Mouse (Mus musculus) MEL (cell line): ENCODE measurements around the gene Slc25a21.

ENCODE experiments used
- CHD2 ChIP-seq: IDR thresholded peaks from 2 replicates; pipeline ENCODE4 v1.6.1; 2011; ENCODE audit warnings: low read length, improper control_type of control experiment
- CTCF ChIP-seq, 3 experiments: IDR thresholded peaks in 2 of 3; conservative IDR thresholded peaks in 1 of 3; 2 replicates each; pipeline ENCODE4 v1.5.1; 2011 to 2012; ENCODE audit warnings: low read length in 3 of 3, low read depth in 2 of 3, mild to moderate bottlenecking in 2 of 3, improper control_type of control experiment in 1 of 3, inconsistent platforms in 1 of 3, mixed read lengths in 1 of 3, moderate library complexity in 1 of 3; ENCODE audit not compliant: control insufficient read depth in 1 of 3, insufficient read depth in 1 of 3, poor library complexity in 1 of 3, severe bottlenecking in 1 of 3
- E2F4 ChIP-seq: IDR thresholded peaks from 2 replicates; pipeline ENCODE4 v1.6.1; 2011; ENCODE audit warnings: low read depth, low read length, improper control_type of control experiment, borderline replicate concordance
- EP300 ChIP-seq, 2 experiments: IDR thresholded peaks; 2 replicates each; pipeline ENCODE4 v1.6.1; 2011; ENCODE audit warnings: improper control_type of control experiment in 2 of 2, low read length in 2 of 2, low read depth in 1 of 2, mild to moderate bottlenecking in 1 of 2
- HCFC1 ChIP-seq: IDR thresholded peaks from 2 replicates; pipeline ENCODE4 v1.6.1; 2012; ENCODE audit warnings: low read depth, mild to moderate bottlenecking, inconsistent platforms, low read length, improper control_type of control experiment, moderate library complexity
- MYC ChIP-seq: IDR thresholded peaks from 2 replicates; pipeline ENCODE4 v1.6.1; 2011; ENCODE audit warnings: low read depth, mild to moderate bottlenecking, low read length, improper control_type of control experiment, moderate library complexity
- NELFE ChIP-seq: IDR thresholded peaks from 2 replicates; pipeline ENCODE4 v1.6.1; 2011; ENCODE audit warnings: low read depth, low read length, improper control_type of control experiment
- NRF1 ChIP-seq: IDR thresholded peaks from 2 replicates; pipeline ENCODE4 v1.6.1; 2014; ENCODE audit warnings: low read depth, mild to moderate bottlenecking, inconsistent platforms, low read length, improper control_type of control experiment, moderate library complexity; ENCODE audit not compliant: poor library complexity, insufficient read depth, severe bottlenecking
- POLR2A ChIP-seq, 2 experiments: IDR thresholded peaks; 2 replicates each; pipeline ENCODE4 v1.6.1; 2011 to 2012; ENCODE audit warnings: low read length in 2 of 2, mild to moderate bottlenecking in 2 of 2, control low read depth in 1 of 2, improper control_type of control experiment in 1 of 2, low read depth in 1 of 2, moderate library complexity in 1 of 2; ENCODE audit not compliant: control insufficient read depth in 1 of 2, insufficient read depth in 1 of 2, poor library complexity in 1 of 2
- POLR2AphosphoS2 ChIP-seq: IDR thresholded peaks from 2 replicates; pipeline ENCODE4 v1.6.1; 2011; ENCODE audit warnings: low read length, improper control_type of control experiment
- SIN3A ChIP-seq: IDR thresholded peaks from 2 replicates; pipeline ENCODE4 v1.6.1; 2012; ENCODE audit warnings: low read length, improper control_type of control experiment, inconsistent platforms
- TAL1 ChIP-seq: IDR thresholded peaks from 2 replicates; pipeline ENCODE4 v1.6.1; 2012; ENCODE audit warnings: mild to moderate bottlenecking, inconsistent platforms, low read length, moderate library complexity, mixed read lengths
- TBP ChIP-seq: IDR thresholded peaks from 2 replicates; pipeline ENCODE4 v1.8.0; 2011; ENCODE audit warnings: low read depth, low read length, improper control_type of control experiment
- ZNF384 ChIP-seq: IDR thresholded peaks from 2 replicates; pipeline ENCODE4 v1.6.1; 2012; ENCODE audit warnings: low read depth, mild to moderate bottlenecking, inconsistent platforms, low read length, improper control_type of control experiment

DNA sequence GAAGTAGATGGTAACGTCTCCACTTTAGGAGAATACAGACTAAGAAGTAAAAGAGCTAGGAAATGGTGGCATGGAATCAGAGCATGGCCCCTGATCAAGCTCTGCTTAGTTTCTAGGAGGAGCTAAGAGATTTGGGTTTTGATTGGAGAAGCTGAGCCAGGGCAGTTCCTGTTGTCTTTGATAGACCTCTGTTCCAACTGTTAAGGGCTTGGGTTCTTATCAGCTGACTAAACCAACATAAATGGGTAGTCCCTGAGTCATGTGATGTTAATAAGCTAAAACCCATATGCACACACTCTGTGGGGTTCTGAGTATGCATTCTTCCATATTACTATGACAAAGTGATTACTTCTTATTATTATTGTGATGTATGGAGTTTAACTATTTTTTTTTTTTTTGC lies 412.0 kb downstream of the Slc25a21 start:
- no peak for TF ChIP-seq MYC
- no peak for TF ChIP-seq TBP
- no peak for TF ChIP-seq CTCF (IDR thresholded peaks at IDR 0.05 in 2 of 3, conservative IDR thresholded peaks at IDR 0.05 in 1 of 3; ENCODE audit: control insufficient read depth in 1 of 3, insufficient read depth in 1 of 3, low read depth in 2 of 3, low read length in 3 of 3, poor library complexity in 1 of 3, severe bottlenecking in 1 of 3)
- no peak for TF ChIP-seq SIN3A
- TF ChIP-seq HCFC1, result no peak
- TF ChIP-seq EP300 (IDR thresholded peaks at IDR 0.05; ENCODE audit: low read depth in 1 of 2, low read length in 2 of 2), result peak in 1 of 2 experiments; percentile 47; a peak in 1 of 4 replicates
- no peak for TF ChIP-seq E2F4
- TF ChIP-seq ZNF384, result no peak
- TF ChIP-seq POLR2A (IDR thresholded peaks at IDR 0.05; ENCODE audit: control insufficient read depth in 1 of 2, insufficient read depth in 1 of 2, low read depth in 1 of 2, low read length in 2 of 2, poor library complexity in 1 of 2), result no peak
- TF ChIP-seq CHD2, result no peak
- TF ChIP-seq TAL1, result no peak
- TF ChIP-seq POLR2AphosphoS2, result no peak
- no peak for TF ChIP-seq NELFE
- no peak for TF ChIP-seq NRF1
